Mouse (Mus musculus): Measurements from ENCODE around the gene Spen.
A peak's percentile ranks its signal among the peaks of the same experiment; 100 is the strongest.

The Spen gene

DNA sequence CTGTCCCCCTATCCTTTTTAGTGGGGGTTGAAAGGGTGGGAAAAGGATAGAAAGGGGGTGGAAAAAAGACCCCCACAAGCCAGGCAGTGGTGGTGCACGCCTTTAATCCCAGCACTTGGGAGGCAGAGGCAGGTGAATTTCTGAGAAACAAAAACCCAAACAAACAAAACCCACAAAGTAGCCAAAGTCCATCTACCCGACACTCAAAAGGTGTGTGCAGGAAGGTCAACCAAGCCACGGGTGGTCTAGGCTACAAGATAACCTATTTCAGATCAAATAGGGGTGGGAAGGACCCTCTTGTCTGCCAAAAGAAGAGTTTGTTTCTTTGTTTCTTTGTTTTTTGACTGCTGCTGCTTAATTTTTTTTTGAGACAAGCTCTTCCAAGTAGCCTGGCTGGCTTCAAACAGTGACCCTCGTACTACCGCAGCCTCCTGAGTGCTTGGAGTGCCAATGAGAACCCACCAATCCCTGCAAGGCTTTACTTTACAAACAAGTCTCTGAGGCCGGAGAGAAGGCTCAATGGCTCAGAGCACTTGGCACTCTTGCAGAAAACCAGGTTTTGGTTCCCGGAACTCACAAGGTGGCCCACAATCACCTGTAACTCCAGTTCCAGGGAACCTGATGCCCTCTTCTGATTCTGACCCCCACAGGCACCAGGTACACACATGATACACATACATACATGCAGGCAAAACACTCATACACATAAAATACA, 11.3 kb downstream of the Spen start:
- H3K36me3 ChIP-seq (ENCODE audit: control insufficient read depth, insufficient read depth, low read length, poor library complexity, severe bottlenecking), result no peaks in the 10 kb centered on the region
- no peaks in the 10 kb centered on the region for H3K27me3 ChIP-seq (ENCODE audit: control insufficient read depth, insufficient read depth, low read length, poor library complexity, severe bottlenecking)
- DNase-seq (ENCODE audit: low read depth, low spot score), result no peak

DNA sequence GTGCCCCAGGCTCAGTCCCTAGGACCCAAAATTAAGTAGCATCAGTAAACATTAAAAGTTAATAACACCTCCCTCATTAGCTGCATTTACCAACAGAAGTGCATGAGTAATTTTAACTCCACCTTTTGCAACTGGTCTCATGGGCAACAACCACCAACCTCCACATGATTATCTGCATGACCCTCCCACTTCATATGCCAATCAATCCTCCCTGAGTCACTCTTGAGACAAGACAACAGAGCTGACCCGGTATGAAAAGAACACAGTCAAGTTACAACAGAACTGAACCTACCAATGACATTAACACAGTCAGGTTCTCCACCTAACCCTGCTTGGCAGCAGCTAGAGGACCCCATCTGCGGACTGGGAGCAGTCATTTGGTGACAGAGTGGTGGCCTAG, 12.5 kb downstream of the Spen start:
- DNase-seq (ENCODE audit: low read depth, low spot score), result no peak
- Histone ChIP-seq H3K36me3 (ENCODE audit: control insufficient read depth, insufficient read depth, low read length, poor library complexity, severe bottlenecking) (no peaks in the 10 kb centered on the region; the same call in 1 of the 2 replicates), H3K27me3 (ENCODE audit: control insufficient read depth, insufficient read depth, low read length, poor library complexity, severe bottlenecking) (no peaks in the 10 kb centered on the region)

DNA sequence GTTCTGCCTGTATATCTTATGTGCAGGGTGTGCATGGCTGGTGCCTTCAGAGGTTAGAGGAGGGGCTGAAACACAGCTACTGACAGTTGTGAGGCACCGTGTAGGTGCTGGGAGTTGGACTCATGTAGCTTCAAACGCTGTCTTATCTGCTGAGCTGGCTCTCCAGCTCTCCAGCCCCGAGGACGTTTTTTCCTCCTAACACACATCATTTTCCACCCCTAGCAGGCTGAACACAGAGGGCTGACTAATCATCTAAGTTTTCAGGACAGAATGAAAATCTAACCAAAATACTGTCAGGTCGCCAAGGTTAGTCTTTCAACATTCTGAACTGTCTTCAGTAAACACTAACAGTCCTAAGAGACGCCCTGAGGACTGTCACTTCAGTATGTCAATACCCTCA, 13.7 kb downstream of the Spen start:
- Histone ChIP-seq H3K36me3 (ENCODE audit: control insufficient read depth, insufficient read depth, low read length, poor library complexity, severe bottlenecking) (no peaks in the 10 kb centered on the region; the same call in 1 of the 2 replicates), H3K27me3 (ENCODE audit: control insufficient read depth, insufficient read depth, low read length, poor library complexity, severe bottlenecking) (no peaks in the 10 kb centered on the region)
- no peak for DNase-seq (ENCODE audit: low read depth, low spot score)

DNA sequence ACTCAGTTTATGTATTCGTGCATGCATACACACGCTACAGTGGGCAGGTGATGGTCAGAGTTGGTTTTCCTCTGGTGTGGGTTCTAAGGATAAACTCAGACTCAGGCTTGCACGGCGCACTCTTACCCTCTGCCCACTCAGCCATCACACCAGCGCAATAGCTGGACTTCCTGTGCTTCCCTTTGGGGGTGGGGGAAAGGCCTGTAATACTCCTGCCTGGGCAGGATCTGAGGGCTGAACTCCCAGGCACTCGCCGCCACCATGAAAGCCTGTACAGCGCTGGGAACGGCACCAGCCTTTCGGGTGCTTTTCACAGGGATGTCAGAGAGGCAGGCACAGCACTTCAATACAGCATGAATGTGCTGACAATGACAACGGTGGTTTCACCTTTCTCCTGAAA, 15.3 kb downstream of the Spen start:
- Histone ChIP-seq H3K27me3 (ENCODE audit: control insufficient read depth, insufficient read depth, low read length, poor library complexity, severe bottlenecking) (no peaks in the 10 kb centered on the region), H3K36me3 (ENCODE audit: control insufficient read depth, insufficient read depth, low read length, poor library complexity, severe bottlenecking) (no peaks in the 10 kb centered on the region; the same call in 1 of the 2 replicates)
- no peak for DNase-seq (ENCODE audit: low read depth, low spot score)

DNA sequence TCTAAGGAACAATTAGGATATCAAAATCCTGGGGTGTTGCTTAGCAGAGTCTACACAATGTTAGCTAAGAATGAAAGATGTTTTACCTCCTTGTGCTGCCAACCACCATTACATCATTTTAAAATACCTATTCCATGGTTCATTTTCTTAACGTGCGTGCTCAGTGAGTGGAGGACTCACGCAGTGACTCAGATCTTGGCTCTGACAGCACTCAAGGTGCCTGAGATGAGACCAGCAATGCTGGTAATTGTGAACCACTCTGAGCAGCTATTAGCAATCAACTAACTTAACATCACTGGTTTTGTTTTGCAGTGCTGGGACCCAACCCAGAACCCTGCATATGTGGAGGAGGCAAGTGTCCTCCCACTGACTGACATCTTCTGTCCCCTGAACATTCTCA, 20.0 kb downstream of the Spen start:
- DNase-seq (ENCODE audit: low read depth, low spot score), result no peak
- H3K36me3 ChIP-seq (ENCODE audit: control insufficient read depth, insufficient read depth, low read length, poor library complexity, severe bottlenecking), result peaks cover 2% of the 10 kb centered on the region; the same call in 1 of the 2 replicates
- no peaks in the 10 kb centered on the region for H3K27me3 ChIP-seq (ENCODE audit: control insufficient read depth, insufficient read depth, low read length, poor library complexity, severe bottlenecking)

DNA sequence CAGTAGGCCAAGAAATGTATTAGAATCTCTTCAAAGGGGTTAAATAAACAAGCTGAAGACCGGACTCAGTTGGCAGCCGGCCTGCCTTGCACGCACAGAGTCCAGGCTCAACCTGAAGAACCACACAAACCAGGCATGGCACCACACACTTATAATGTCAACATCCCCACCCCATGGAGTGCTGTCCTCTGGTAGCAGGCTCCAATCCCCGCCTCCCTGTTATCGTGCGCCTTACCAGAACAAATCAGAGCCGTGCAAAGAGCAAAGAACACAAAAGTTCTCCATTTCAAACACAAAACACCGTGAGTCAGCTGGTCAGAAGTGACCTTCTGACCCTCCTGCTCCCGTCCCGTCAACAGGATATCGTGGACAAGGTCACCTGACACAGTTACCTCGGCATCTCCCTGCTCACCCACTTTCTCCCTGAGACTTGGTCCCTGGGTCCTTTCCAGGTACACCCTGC, 24.2 kb downstream of the Spen start:
- no peak for DNase-seq (ENCODE audit: low read depth, low spot score)
- no peaks in the 10 kb centered on the region for H3K27me3 ChIP-seq (ENCODE audit: control insufficient read depth, insufficient read depth, low read length, poor library complexity, severe bottlenecking)
- H3K36me3 ChIP-seq (ENCODE audit: control insufficient read depth, insufficient read depth, low read length, poor library complexity, severe bottlenecking), result peaks cover 2% of the 10 kb centered on the region; the same call in 1 of the 2 replicates

DNA sequence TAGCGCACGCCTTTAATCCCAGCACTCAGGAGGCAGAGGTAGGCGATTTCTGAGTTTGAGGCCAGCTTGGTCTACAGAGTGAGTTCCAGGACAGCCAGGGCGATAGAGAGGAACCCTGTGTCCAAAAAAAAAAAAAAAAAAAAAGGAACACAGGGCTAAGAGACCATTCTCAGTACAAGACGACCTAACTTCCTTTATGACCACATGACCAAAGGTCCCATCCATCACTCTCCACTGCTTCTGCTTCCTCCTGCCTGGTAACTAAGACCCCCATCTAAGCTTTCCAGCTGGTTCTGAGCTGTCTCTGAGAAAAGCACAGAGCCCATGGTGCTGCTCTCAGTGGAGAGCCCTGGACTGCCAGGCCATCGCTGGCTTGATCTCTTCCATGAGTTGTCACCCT, 26.3 kb downstream of the Spen start:
- DNase-seq (ENCODE audit: low read depth, low spot score), result no peak
- H3K36me3 ChIP-seq (ENCODE audit: control insufficient read depth, insufficient read depth, low read length, poor library complexity, severe bottlenecking), result peaks cover 2% of the 10 kb centered on the region; the same call in 1 of the 2 replicates

DNA sequence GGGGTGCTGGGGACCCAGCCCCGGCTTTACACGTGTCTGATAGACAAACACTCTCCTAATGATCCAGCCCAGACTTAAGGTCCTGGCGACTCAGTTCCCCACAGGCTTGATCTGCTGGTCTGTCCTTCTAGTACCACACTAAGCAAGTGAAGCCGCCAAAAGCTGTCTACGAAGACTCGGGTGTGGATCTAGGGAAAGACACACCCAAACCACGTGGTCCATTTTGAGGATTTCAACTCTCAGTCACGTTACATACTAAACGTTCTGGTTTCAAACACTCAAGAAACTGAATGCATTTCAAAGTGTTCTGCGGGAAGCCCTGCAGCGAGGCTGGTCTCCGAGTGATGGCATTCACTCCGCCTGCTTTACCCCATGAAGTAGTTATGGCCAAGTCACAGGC, 27.9 kb downstream of the Spen start:
- Histone ChIP-seq H3K27me3 (ENCODE audit: control insufficient read depth, insufficient read depth, low read length, poor library complexity, severe bottlenecking) (no peaks in the 10 kb centered on the region), H3K36me3 (ENCODE audit: control insufficient read depth, insufficient read depth, low read length, poor library complexity, severe bottlenecking) (peaks cover 2% of the 10 kb centered on the region; the same call in 1 of the 2 replicates)
- DNase-seq (ENCODE audit: low read depth, low spot score), result no peak

More for the DNA sequence above, 26.3 kb downstream of the Spen start:
- H3K27me3 ChIP-seq (ENCODE audit: control insufficient read depth, insufficient read depth, low read length, poor library complexity, severe bottlenecking), result no peaks in the 10 kb centered on the region

DNA sequence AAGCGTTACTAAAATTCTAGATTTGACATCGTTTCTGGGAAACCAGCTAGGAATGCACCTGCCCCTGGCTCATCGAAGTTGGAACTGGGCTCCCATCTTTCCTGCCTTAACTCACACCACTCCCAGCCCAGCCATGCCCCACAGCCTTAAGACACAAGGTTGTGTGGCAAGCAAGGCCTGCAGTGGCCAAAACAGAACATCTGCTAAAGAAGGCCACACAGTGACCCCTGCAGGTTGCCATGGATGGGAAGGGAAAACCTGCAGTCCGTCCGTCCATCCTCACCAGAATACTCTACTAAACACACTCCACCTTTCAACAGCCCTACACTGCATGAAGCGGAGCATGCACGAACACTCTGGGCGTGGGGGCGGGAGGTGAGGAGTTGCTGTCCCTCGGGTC, 31.5 kb downstream of the Spen start:
- H3K36me3 ChIP-seq (ENCODE audit: control insufficient read depth, insufficient read depth, low read length, poor library complexity, severe bottlenecking), result no peaks in the 10 kb centered on the region
- H3K27me3 ChIP-seq (ENCODE audit: control insufficient read depth, insufficient read depth, low read length, poor library complexity, severe bottlenecking), result no peaks in the 10 kb centered on the region
- DNase-seq (ENCODE audit: low read depth, low spot score), result peak; percentile 5

DNA sequence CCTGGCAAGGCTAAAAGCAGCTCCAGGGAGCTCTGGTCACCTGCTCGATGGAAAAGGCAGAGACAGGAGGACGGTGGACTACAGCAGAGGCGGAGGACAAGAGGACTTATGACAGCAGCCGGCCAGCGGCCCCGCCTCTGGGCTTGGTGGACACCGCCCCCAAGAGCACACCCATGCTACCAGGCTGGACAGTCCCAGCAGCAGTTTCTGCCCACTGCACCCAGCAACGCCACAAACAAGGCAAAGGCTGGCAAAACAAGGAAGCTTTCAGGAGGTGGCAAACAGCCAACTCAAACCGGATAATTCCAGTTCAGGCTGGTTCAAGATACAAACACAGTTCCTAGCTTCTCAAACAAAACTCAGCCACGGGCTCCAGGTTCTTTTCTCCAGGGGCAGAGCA, 32.0 kb downstream of the Spen start:
- no peaks in the 10 kb centered on the region for H3K27me3 ChIP-seq (ENCODE audit: control insufficient read depth, insufficient read depth, low read length, poor library complexity, severe bottlenecking)
- no peaks in the 10 kb centered on the region for H3K36me3 ChIP-seq (ENCODE audit: control insufficient read depth, insufficient read depth, low read length, poor library complexity, severe bottlenecking)
- DNase-seq (ENCODE audit: low read depth, low spot score), result peak; percentile 29

DNA sequence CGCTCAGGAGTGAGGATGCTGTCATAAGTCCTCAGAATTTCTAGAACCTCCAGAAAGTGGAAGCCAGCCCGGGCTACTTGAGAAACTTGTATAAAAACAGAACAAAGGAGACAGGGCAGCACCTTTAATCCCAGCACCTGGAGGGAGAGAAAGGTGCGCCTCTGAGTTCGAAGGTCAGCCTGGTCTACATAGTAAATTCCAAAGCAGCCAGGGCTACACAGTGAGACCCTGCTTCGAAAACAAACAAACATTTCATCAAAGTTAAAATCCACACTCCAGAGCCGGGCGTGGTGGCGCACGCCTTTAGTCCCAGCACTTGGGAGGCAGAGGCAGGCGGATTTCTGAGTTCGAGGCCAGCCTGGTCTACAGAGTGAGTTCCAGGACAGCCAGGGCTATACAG, 32.6 kb downstream of the Spen start:
- no peaks in the 10 kb centered on the region for H3K36me3 ChIP-seq (ENCODE audit: control insufficient read depth, insufficient read depth, low read length, poor library complexity, severe bottlenecking)
- no peaks in the 10 kb centered on the region for H3K27me3 ChIP-seq (ENCODE audit: control insufficient read depth, insufficient read depth, low read length, poor library complexity, severe bottlenecking)
- no peak for DNase-seq (ENCODE audit: low read depth, low spot score)

DNA sequence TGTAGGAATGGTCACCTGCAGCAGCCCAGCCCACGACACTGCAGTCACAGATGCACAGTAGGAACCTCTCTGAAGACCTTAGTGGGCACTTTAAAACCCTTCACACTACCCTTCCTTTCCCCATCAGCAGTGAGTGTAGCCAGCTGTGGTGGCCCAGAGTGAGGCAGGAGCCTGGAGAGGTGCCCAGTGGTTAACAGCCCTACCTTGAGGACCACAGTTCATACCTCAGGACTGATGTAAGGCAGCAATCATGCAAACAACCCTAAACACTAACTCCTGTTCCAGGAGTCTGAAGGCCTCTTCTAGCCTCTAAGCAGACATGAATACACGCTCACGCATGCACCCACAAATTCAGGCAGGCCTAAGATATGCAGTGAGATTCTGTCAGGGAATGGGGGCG, 33.9 kb downstream of the Spen start:
- Histone ChIP-seq H3K36me3 (ENCODE audit: control insufficient read depth, insufficient read depth, low read length, poor library complexity, severe bottlenecking) (no peaks in the 10 kb centered on the region; the same call in 1 of the 2 replicates), H3K27me3 (ENCODE audit: control insufficient read depth, insufficient read depth, low read length, poor library complexity, severe bottlenecking) (no peaks in the 10 kb centered on the region)
- no peak for DNase-seq (ENCODE audit: low read depth, low spot score)

DNA sequence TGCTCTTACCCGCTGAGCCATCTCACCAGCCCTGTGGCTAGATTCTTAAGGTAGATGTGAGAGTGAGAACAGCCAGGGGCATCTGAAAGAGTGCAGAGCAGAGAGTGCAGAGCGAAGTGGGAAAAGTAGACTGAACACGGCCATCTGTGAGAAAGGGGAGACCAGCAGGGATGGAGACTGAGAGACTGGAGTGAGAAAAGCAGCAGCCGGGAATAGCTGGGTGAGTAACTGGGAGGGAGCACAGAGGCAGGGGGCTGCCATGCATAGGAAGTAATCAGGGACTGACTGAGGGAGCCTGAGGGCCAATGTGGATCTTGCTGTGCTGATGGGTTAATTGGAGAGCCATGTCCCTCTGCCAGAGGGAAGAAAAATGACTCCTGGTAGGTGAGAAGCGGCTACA, 35.7 kb downstream of the Spen start:
- DNase-seq (ENCODE audit: low read depth, low spot score), result no peak
- H3K27me3 ChIP-seq (ENCODE audit: control insufficient read depth, insufficient read depth, low read length, poor library complexity, severe bottlenecking), result no peaks in the 10 kb centered on the region
- no peaks in the 10 kb centered on the region; the same call in 1 of the 2 replicates for H3K36me3 ChIP-seq (ENCODE audit: control insufficient read depth, insufficient read depth, low read length, poor library complexity, severe bottlenecking)

DNA sequence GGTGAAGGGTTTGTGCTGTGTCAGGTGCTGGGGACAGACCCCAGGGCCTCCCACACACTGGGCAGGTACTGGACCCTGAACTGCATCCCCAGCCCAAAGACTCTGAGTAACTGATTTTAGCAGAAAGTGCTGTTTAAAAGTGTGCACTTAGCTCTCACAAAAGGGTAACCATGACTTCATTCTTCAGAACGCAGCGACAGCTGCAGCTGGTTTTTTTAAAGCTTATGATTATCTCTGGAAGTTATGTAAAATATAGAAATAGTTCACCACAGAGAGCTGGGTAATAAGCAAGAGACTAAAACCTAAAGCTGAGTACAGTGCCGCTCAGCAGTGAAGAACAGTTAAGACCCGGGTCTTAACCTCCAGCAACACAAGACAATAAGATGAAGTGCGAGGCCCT, 37.3 kb downstream of the Spen start:
- H3K36me3 ChIP-seq (ENCODE audit: control insufficient read depth, insufficient read depth, low read length, poor library complexity, severe bottlenecking), result no peaks in the 10 kb centered on the region; the same call in 1 of the 2 replicates
- DNase-seq (ENCODE audit: low read depth, low spot score), result no peak
- no peaks in the 10 kb centered on the region for H3K27me3 ChIP-seq (ENCODE audit: control insufficient read depth, insufficient read depth, low read length, poor library complexity, severe bottlenecking)

DNA sequence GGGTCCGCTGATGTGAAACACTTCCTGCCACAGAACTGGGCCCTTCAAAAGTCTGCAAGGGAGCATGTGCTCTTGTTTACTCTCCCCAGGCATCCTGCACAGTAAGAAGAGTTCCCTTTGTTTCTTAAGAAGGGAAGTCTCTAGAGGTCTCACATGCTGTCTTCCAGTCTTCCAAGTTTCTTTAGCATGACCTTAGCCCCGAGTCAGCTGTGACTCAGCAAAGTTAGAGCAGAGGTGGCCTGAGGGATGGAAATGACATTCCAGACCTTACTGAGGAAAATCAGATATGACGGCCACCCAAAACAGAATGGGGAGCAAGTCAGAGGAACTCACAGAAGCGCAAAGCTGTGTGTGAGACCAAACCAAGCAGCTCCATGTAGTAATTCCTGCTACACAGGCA, 37.8 kb downstream of the Spen start:
- no peaks in the 10 kb centered on the region; the same call in 1 of the 2 replicates for H3K36me3 ChIP-seq (ENCODE audit: control insufficient read depth, insufficient read depth, low read length, poor library complexity, severe bottlenecking)
- DNase-seq (ENCODE audit: low read depth, low spot score), result no peak
- no peaks in the 10 kb centered on the region for H3K27me3 ChIP-seq (ENCODE audit: control insufficient read depth, insufficient read depth, low read length, poor library complexity, severe bottlenecking)

DNA sequence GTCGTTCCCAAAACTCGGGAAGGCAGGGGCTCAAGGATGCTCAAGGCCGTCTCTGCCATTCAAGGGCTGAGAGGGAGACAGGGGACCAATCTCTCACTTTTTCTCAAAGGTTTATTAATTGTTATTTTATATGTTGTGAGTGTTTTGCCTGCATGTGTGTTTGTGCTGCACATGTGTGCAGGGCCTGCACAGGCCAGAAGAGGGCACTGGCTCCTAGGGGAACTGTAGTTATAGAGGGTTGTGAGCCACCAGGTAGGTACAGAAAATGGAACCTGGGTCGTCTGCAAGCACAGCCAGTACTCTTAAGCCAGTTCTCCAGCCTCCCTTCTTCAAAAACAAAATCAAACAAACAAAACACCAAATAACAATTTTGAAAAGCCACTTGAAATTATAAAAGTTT, 49.7 kb downstream of the Spen start:
- Histone ChIP-seq H3K36me3 (ENCODE audit: control insufficient read depth, insufficient read depth, low read length, poor library complexity, severe bottlenecking) (peaks cover 26% of the 10 kb centered on the region), H3K27me3 (ENCODE audit: control insufficient read depth, insufficient read depth, low read length, poor library complexity, severe bottlenecking) (no peaks in the 10 kb centered on the region)
- peak; percentile 41 for DNase-seq (ENCODE audit: low read depth, low spot score)

All from splenic B cell, adult 2 months (primary cell).